Mouse (Mus musculus) MEL (cell line): Measurements from ENCODE around the gene Tldc2. TPM values are rescaled to one million over a fixed set of nuclear protein-coding genes. Genes with fewer than 3 reads are reported as not detected.
A peak's percentile ranks its signal among the peaks of the same experiment; 100 is the strongest.

Experiments
- DNase-seq: peaks from one replicate; pipeline ENCODE4 v3.0.0; 2011; ENCODE audit warnings: low read depth, low spot score
- H3K27ac ChIP-seq: 2 replicates; pipeline ENCODE4 v1.5.1; 2012; ENCODE audit warnings: low read depth, mild to moderate bottlenecking, control low read depth, low read length, moderate library complexity; ENCODE audit not compliant: control insufficient read depth
- H3K27me3 ChIP-seq, 2 experiments: fragments of 150-350 bp in 1 of 2; sonication (generic) in 1 of 2; 2 replicates each; pipeline ENCODE4 v1.6.1; 2012; ENCODE audit warnings: low read length in 2 of 2, mild to moderate bottlenecking in 2 of 2, improper control_type of control experiment in 1 of 2, moderate library complexity in 1 of 2; ENCODE audit not compliant: insufficient read depth in 2 of 2, control insufficient read depth in 1 of 2
- H3K36me3 ChIP-seq, 2 experiments: 2 replicates each; pipeline ENCODE4 v1.6.1; 2012 to 2014; ENCODE audit warnings: low read length in 2 of 2, improper control_type of control experiment in 1 of 2, inconsistent platforms in 1 of 2, mild to moderate bottlenecking in 1 of 2; ENCODE audit not compliant: insufficient read depth in 2 of 2, control insufficient read depth in 1 of 2
- H3K4me1 ChIP-seq, 2 experiments: fragments of 150-350 bp in 1 of 2; sonication (generic) in 1 of 2; 2 replicates each; pipeline ENCODE4 v1.6.1; 2012; ENCODE audit warnings: low read length in 2 of 2, improper control_type of control experiment in 1 of 2, mild to moderate bottlenecking in 1 of 2; ENCODE audit not compliant: insufficient read depth in 2 of 2, control insufficient read depth in 1 of 2
- H3K4me3 ChIP-seq, 2 experiments: fragments of 150-350 bp in 1 of 2; sonication (generic) in 1 of 2; 2 replicates each; pipeline ENCODE4 v1.5.1; 2012; ENCODE audit warnings: low read depth in 2 of 2, low read length in 2 of 2, mild to moderate bottlenecking in 2 of 2, moderate library complexity in 2 of 2, control low read depth in 1 of 2, improper control_type of control experiment in 1 of 2; ENCODE audit not compliant: control insufficient read depth in 1 of 2, insufficient read depth in 1 of 2
- H3K79me2 ChIP-seq: 2 replicates; pipeline ENCODE4 v1.6.1; 2012; ENCODE audit warnings: mild to moderate bottlenecking, low read length, moderate library complexity; ENCODE audit not compliant: control insufficient read depth, poor library complexity, insufficient read depth
- H3K9ac ChIP-seq: 2 replicates; pipeline ENCODE4 v1.6.1; 2012; ENCODE audit warnings: low read depth, mild to moderate bottlenecking, control low read depth, low read length, moderate library complexity; ENCODE audit not compliant: control insufficient read depth, poor library complexity, severe bottlenecking
- H3K9me3 ChIP-seq: fragments of 150-350 bp; sonication (generic); replicated peaks from 2 replicates; pipeline ENCODE4 v1.6.1; 2012; ENCODE audit warnings: mild to moderate bottlenecking, low read length, improper control_type of control experiment, moderate library complexity; ENCODE audit not compliant: insufficient read depth
- CHD1 ChIP-seq: IDR thresholded peaks from 2 replicates; pipeline ENCODE4 v1.6.1; 2012; ENCODE audit warnings: low read depth, mild to moderate bottlenecking, inconsistent platforms, low read length, improper control_type of control experiment
- CTCF ChIP-seq, 3 experiments: IDR thresholded peaks in 2 of 3; conservative IDR thresholded peaks in 1 of 3; 2 replicates each; pipeline ENCODE4 v1.5.1; 2011 to 2012; ENCODE audit warnings: low read length in 3 of 3, low read depth in 2 of 3, mild to moderate bottlenecking in 2 of 3, improper control_type of control experiment in 1 of 3, inconsistent platforms in 1 of 3, mixed read lengths in 1 of 3, moderate library complexity in 1 of 3; ENCODE audit not compliant: control insufficient read depth in 1 of 3, insufficient read depth in 1 of 3, poor library complexity in 1 of 3, severe bottlenecking in 1 of 3
- EP300 ChIP-seq, 2 experiments: IDR thresholded peaks; 2 replicates each; pipeline ENCODE4 v1.6.1; 2011; ENCODE audit warnings: improper control_type of control experiment in 2 of 2, low read length in 2 of 2, low read depth in 1 of 2, mild to moderate bottlenecking in 1 of 2
- ETS1 ChIP-seq: IDR thresholded peaks from 2 replicates; pipeline ENCODE4 v1.6.1; 2012; ENCODE audit warnings: low read depth, mild to moderate bottlenecking, inconsistent platforms, low read length, improper control_type of control experiment, moderate library complexity
- GABPA ChIP-seq: IDR thresholded peaks from 2 replicates; pipeline ENCODE4 v1.6.1; 2012; ENCODE audit warnings: low read depth, mild to moderate bottlenecking, inconsistent platforms, low read length, improper control_type of control experiment, moderate library complexity
- GATA1 ChIP-seq: IDR thresholded peaks from 2 replicates; pipeline ENCODE4 v1.6.1; 2011; ENCODE audit warnings: low read depth, low read length, improper control_type of control experiment
- HCFC1 ChIP-seq: IDR thresholded peaks from 2 replicates; pipeline ENCODE4 v1.6.1; 2012; ENCODE audit warnings: low read depth, mild to moderate bottlenecking, inconsistent platforms, low read length, improper control_type of control experiment, moderate library complexity
- JUND ChIP-seq: IDR thresholded peaks from 2 replicates; pipeline ENCODE4 v1.6.1; 2011; ENCODE audit warnings: low read depth, mild to moderate bottlenecking, improper control_type of control experiment, low read length
- MAFK ChIP-seq: IDR thresholded peaks from 2 replicates; pipeline ENCODE4 v1.6.1; 2011; ENCODE audit warnings: low read depth, mild to moderate bottlenecking, low read length, improper control_type of control experiment, borderline replicate concordance
- MEF2A ChIP-seq: IDR thresholded peaks from 2 replicates; pipeline ENCODE4 v1.6.1; 2014; ENCODE audit warnings: low read depth, mild to moderate bottlenecking, inconsistent platforms, low read length, improper control_type of control experiment; ENCODE audit not compliant: poor library complexity, insufficient replicate concordance, severe bottlenecking; ENCODE audit errors: extremely low read depth
- POLR2AphosphoS5 ChIP-seq: IDR thresholded peaks from 2 replicates; pipeline ENCODE4 v1.6.1; 2012; ENCODE audit warnings: low read depth, borderline replicate concordance, mild to moderate bottlenecking, inconsistent platforms, low read length, moderate library complexity, mixed read lengths
- RAD21 ChIP-seq: IDR thresholded peaks from 2 replicates; pipeline ENCODE4 v1.6.1; 2011; ENCODE audit warnings: mild to moderate bottlenecking, low read depth, low read length, improper control_type of control experiment
- SMC3 ChIP-seq: IDR thresholded peaks from 2 replicates; pipeline ENCODE4 v1.6.1; 2011; ENCODE audit warnings: low read depth, low read length, improper control_type of control experiment
- TBP ChIP-seq: IDR thresholded peaks from 2 replicates; pipeline ENCODE4 v1.8.0; 2011; ENCODE audit warnings: low read depth, low read length, improper control_type of control experiment
- TCF12 ChIP-seq: IDR thresholded peaks from 2 replicates; pipeline ENCODE4 v1.6.1; 2014; ENCODE audit warnings: low read depth, mild to moderate bottlenecking, inconsistent platforms, low read length, improper control_type of control experiment, moderate library complexity
- USF1 ChIP-seq: IDR thresholded peaks from 2 replicates; pipeline ENCODE4 v1.6.1; 2014; ENCODE audit warnings: low read depth, mild to moderate bottlenecking, inconsistent platforms, low read length, improper control_type of control experiment, moderate library complexity
- USF2 ChIP-seq, 2 experiments: IDR thresholded peaks; 2 replicates each; pipeline ENCODE4 v1.6.1; 2011 to 2012; ENCODE audit warnings: improper control_type of control experiment in 2 of 2, low read length in 2 of 2, borderline replicate concordance in 1 of 2, inconsistent platforms in 1 of 2, low read depth in 1 of 2, mild to moderate bottlenecking in 1 of 2; ENCODE audit not compliant: insufficient read depth in 1 of 2
- ZC3H11A ChIP-seq: IDR thresholded peaks from 2 replicates; pipeline ENCODE4 v1.6.1; 2012; ENCODE audit warnings: low read depth, mild to moderate bottlenecking, inconsistent platforms, low read length, improper control_type of control experiment
- polyA plus RNA-seq, 2 experiments: library from polyadenylated mRNA; stranded (reverse) in 1 of 2; unstranded in 1 of 2; fragments of >175 nt in 1 of 2; fragments of >200 nt in 1 of 2; gene quantifications; 2 replicates each; pipeline versions ENCODE4 v1.2.1 to v1.2.4; 2012; ENCODE audit warnings: low replicate concordance in 2 of 2, low read depth in 1 of 2; ENCODE audit not compliant: insufficient read length in 2 of 2, insufficient read depth in 1 of 2, missing spikeins in 1 of 2
- total RNA-seq: library from RNA; depleted of rRNA; stranded (reverse); fragments of 300-350 nt; gene quantifications from 2 replicates; pipeline ENCODE4 v1.2.3, GENCODE M21; 2012

The Tldc2 gene
- total and polyA plus RNA-seq, 3 experiments: not detected

GRCm38 (mm10) chr2:157092024-157092423 is 5.2 kb downstream of the Tldc2 start:
- H3K36me3 ChIP-seq: no peaks in the 10 kb centered on the region
- no peaks in the 10 kb centered on the region for H3K27me3 ChIP-seq
- TF ChIP-seq POLR2AphosphoS5: no peak
- no peak for TF ChIP-seq TCF12
- no peak for TF ChIP-seq USF2 (IDR thresholded peaks at IDR 0.05; ENCODE audit: borderline replicate concordance in 1 of 2, insufficient read depth in 1 of 2, low read depth in 1 of 2, low read length in 2 of 2)
- no peak for TF ChIP-seq CTCF (IDR thresholded peaks at IDR 0.05 in 2 of 3, conservative IDR thresholded peaks at IDR 0.05 in 1 of 3; ENCODE audit: control insufficient read depth in 1 of 3, insufficient read depth in 1 of 3, low read depth in 2 of 3, low read length in 3 of 3, poor library complexity in 1 of 3, severe bottlenecking in 1 of 3)
- no peak for TF ChIP-seq CHD1
- no peak for TF ChIP-seq USF1
- no peak for TF ChIP-seq MEF2A
- TF ChIP-seq HCFC1: no peak
- TF ChIP-seq JUND: no peak
- TF ChIP-seq EP300 (IDR thresholded peaks at IDR 0.05; ENCODE audit: low read depth in 1 of 2, low read length in 2 of 2): no peak
- no peak for TF ChIP-seq ETS1
- TF ChIP-seq SMC3: no peak
- TF ChIP-seq MAFK: no peak
- TF ChIP-seq GABPA: no peak
- TF ChIP-seq TBP: no peak
- H3K9me3 ChIP-seq: no peaks in the 10 kb centered on the region
- no peak overlapping the region for H3K4me3 ChIP-seq
- H3K9ac ChIP-seq: no peak overlapping the region
- no peaks in the 10 kb centered on the region for H3K4me1 ChIP-seq
- H3K27ac ChIP-seq: no peak overlapping the region
- no peak for DNase-seq
- no peaks in the 10 kb centered on the region for H3K79me2 ChIP-seq

GRCm38 (mm10) chr2:157095005-157095755 is 8.3 kb downstream of the Tldc2 start:
- Histone ChIP-seq H3K9ac (no peak overlapping the region), H3K79me2 (no peaks in the 10 kb centered on the region), H3K36me3 (peaks cover 0 to 3% of the 10 kb centered on the region in 2 experiments; a peak in 1 of 4 replicates), H3K9me3 (no peaks in the 10 kb centered on the region), H3K27me3 (no peaks in the 10 kb centered on the region), H3K4me1 (no peaks in the 10 kb centered on the region), H3K4me3 (no peak overlapping the region), H3K27ac (no peak overlapping the region)
- TF ChIP-seq SMC3: peak; percentile 80
- peak; percentile 65 for TF ChIP-seq ZC3H11A
- TF ChIP-seq GATA1: no peak
- TF ChIP-seq RAD21: peak; percentile 86
- TF ChIP-seq CTCF (IDR thresholded peaks at IDR 0.05 in 2 of 3, conservative IDR thresholded peaks at IDR 0.05 in 1 of 3; ENCODE audit: control insufficient read depth in 1 of 3, insufficient read depth in 1 of 3, low read depth in 2 of 3, low read length in 3 of 3, poor library complexity in 1 of 3, severe bottlenecking in 1 of 3): peak; percentile 86 to 89 (median 87)
- peak; percentile 62 for DNase-seq
